Mouse (Mus musculus) embryonic facial prominence, embryonic 14.5 days (tissue): ENCODE measurements at regions not wholly inside any gene's neighbourhood (a gene's known extent, or its start where the extent isn't known, plus 50 kb on each side); places are given as distances from the start of the nearest gene placed in this dataset.

Experiments used
- ATAC-seq: fragments of 200-750 bp; cut with Nextera tagmentation; 2 replicates; pipeline ENCODE4 v1.8.0; 2017; ENCODE audit warnings: low read depth, moderate number of reproducible peaks, moderate TSS enrichment
- DNase-seq: peaks from one replicate; pipeline ENCODE4 v3.0.0-alpha.2; 2015; ENCODE audit warnings: low spot score
- H3K27ac ChIP-seq: fragments of 300-500 bp; sonication (generic); replicated peaks from 2 replicates; pipeline ENCODE4 v1.5.1; 2014; ENCODE audit warnings: low read depth, mild to moderate bottlenecking, low read length, moderate library complexity
- H3K27me3 ChIP-seq: fragments of 300-500 bp; sonication (generic); replicated peaks from 2 replicates; pipeline ENCODE4 v1.6.1; 2014; ENCODE audit warnings: low read length; ENCODE audit not compliant: control insufficient read depth, insufficient read depth
- H3K36me3 ChIP-seq: fragments of 300-500 bp; sonication (generic); 2 replicates; pipeline ENCODE4 v1.6.1; 2014; ENCODE audit warnings: low read length, mixed read lengths; ENCODE audit not compliant: control insufficient read depth, insufficient read depth
- H3K4me1 ChIP-seq: fragments of 300-500 bp; sonication (generic); 2 replicates; pipeline ENCODE4 v1.6.1; 2014; ENCODE audit warnings: antibody characterized with exemption, low read length; ENCODE audit not compliant: control insufficient read depth, insufficient read depth
- H3K4me2 ChIP-seq: fragments of 300-500 bp; sonication (generic); 2 replicates; pipeline ENCODE4 v1.6.1; 2014; ENCODE audit warnings: low read depth, mild to moderate bottlenecking, low read length, moderate library complexity, mixed read lengths
- H3K4me3 ChIP-seq: fragments of 300-500 bp; sonication (generic); 2 replicates; pipeline ENCODE4 v1.5.1; 2014; ENCODE audit warnings: low read depth, mild to moderate bottlenecking, low read length
- H3K9ac ChIP-seq: fragments of 300-500 bp; sonication (generic); 2 replicates; pipeline ENCODE4 v1.6.1; 2014; ENCODE audit warnings: low read depth, mild to moderate bottlenecking, low read length, moderate library complexity, mixed read lengths
- H3K9me3 ChIP-seq: fragments of 300-500 bp; sonication (generic); 2 replicates; pipeline ENCODE4 v1.6.1; 2016; ENCODE audit warnings: low read length; ENCODE audit not compliant: control insufficient read depth
- WGBS: fragments of 180-500 bp; shearing (Covaris S2); extraction: QIAGEN DNeasy Blood & Tissue Kit; methylation state at CpG from one replicate; pipeline ENCODE4 v1.1.7; 2014; 5-methylcytosine and 5-hydroxymethylcytosine counted together

- Histone ChIP-seq H3K36me3 (no peaks in the 10 kb centered on the region), H3K4me3 (no peak overlapping the region), H3K27ac (no peak overlapping the region), H3K9ac (no peak overlapping the region), H3K4me2 (no peak overlapping the region), H3K27me3 (no peaks in the 10 kb centered on the region), H3K9me3 (no peaks in the 10 kb centered on the region), H3K4me1 (no peaks in the 10 kb centered on the region)
- ATAC-seq = no peak
- DNase-seq = no peak
- WGBS = 55% methylated on average over 5 of the region's 5 CpGs
Observed at GRCm38 (mm10) chr6:93623541-93623940, 660.2 kb downstream of the Magi1 start.

- Histone ChIP-seq H3K27ac (no peak overlapping the region), H3K36me3 (no peaks in the 10 kb centered on the region), H3K4me1 (no peaks in the 10 kb centered on the region), H3K9me3 (no peaks in the 10 kb centered on the region), H3K4me2 (no peak overlapping the region), H3K4me3 (no peak overlapping the region), H3K9ac (no peak overlapping the region), H3K27me3 (no peaks in the 10 kb centered on the region)
- no peak for ATAC-seq
- DNase-seq = no peak
Observed at GRCm38 (mm10) chr6:93616926-93617325, 666.8 kb downstream of the Magi1 start.

- H3K27ac ChIP-seq = no peak overlapping the region
- no peak overlapping the region for H3K4me2 ChIP-seq
- H3K4me1 ChIP-seq = 0 out of 2 replicates have a peak, but pooled peaks cover 3% of the 10 kb centered on the region
- H3K27me3 ChIP-seq = no peaks in the 10 kb centered on the region
- no peaks in the 10 kb centered on the region for H3K9me3 ChIP-seq
- DNase-seq = no peak
- H3K36me3 ChIP-seq = no peaks in the 10 kb centered on the region
- WGBS = 87% methylated on average over 2 of the region's 2 CpGs
- no peak overlapping the region for H3K4me3 ChIP-seq
- no peak for ATAC-seq
- H3K9ac ChIP-seq = no peak overlapping the region
Observed at GRCm38 (mm10) chr6:93600376-93600775, 657.1 kb upstream of the Adamts9 start.

- Histone ChIP-seq H3K9ac (no peak overlapping the region), H3K36me3 (no peaks in the 10 kb centered on the region), H3K4me3 (no peak overlapping the region), H3K9me3 (0 out of 2 replicates have a peak, but pooled peaks cover 3% of the 10 kb centered on the region), H3K4me1 (0 out of 2 replicates have a peak, but pooled peaks cover 3% of the 10 kb centered on the region), H3K27ac (no peak overlapping the region), H3K4me2 (no peak overlapping the region), H3K27me3 (no peaks in the 10 kb centered on the region)
- ATAC-seq = no peak
- DNase-seq = no peak
- 50% methylated on average over 3 of the region's 3 CpGs for WGBS
Observed at GRCm38 (mm10) chr6:93599371-93599770, 656.1 kb upstream of the Adamts9 start.

GRCm38 (mm10) chr6:93589935-93590334 lies 646.6 kb upstream of the Adamts9 start:
- Histone ChIP-seq H3K4me2 (no peak overlapping the region), H3K27me3 (no peaks in the 10 kb centered on the region), H3K27ac (no peak overlapping the region), H3K36me3 (no peaks in the 10 kb centered on the region), H3K9ac (no peak overlapping the region), H3K4me1 (no peaks in the 10 kb centered on the region), H3K4me3 (no peak overlapping the region), H3K9me3 (0 out of 2 replicates have a peak, but pooled peaks cover 3% of the 10 kb centered on the region)
- DNase-seq = no peak
- no peak for ATAC-seq
- 83% methylated on average over 2 of the region's 2 CpGs for WGBS

- no peak overlapping the region for H3K9ac ChIP-seq
- no peaks in the 10 kb centered on the region for H3K27me3 ChIP-seq
- no peak overlapping the region for H3K4me3 ChIP-seq
- no peaks in the 10 kb centered on the region for H3K36me3 ChIP-seq
- H3K9me3 ChIP-seq = no peaks in the 10 kb centered on the region
- H3K4me2 ChIP-seq = no peak overlapping the region
- 79% methylated on average over 2 of the region's 2 CpGs for whole genome bisulfite sequencing
- H3K27ac ChIP-seq = no peak overlapping the region
- DNase-seq (peak; percentile 76), ATAC-seq (no peak)
- no peaks in the 10 kb centered on the region for H3K4me1 ChIP-seq
Observed at GRCm38 (mm10) chr6:93586871-93587270, 643.6 kb upstream of the Adamts9 start.

- Histone ChIP-seq H3K4me1 (no peaks in the 10 kb centered on the region), H3K9ac (no peak overlapping the region), H3K4me2 (no peak overlapping the region), H3K27ac (no peak overlapping the region), H3K36me3 (no peaks in the 10 kb centered on the region), H3K9me3 (no peaks in the 10 kb centered on the region), H3K27me3 (no peaks in the 10 kb centered on the region), H3K4me3 (no peak overlapping the region)
- no peak for DNase-seq
- 87% methylated on average over 7 of the region's 7 CpGs for WGBS
- ATAC-seq = no peak
Observed at GRCm38 (mm10) chr6:93581141-93581540, 637.8 kb upstream of the Adamts9 start.

GRCm38 (mm10) chr6:93580716-93581115 lies 637.4 kb upstream of the Adamts9 start:
- 80% methylated on average over 6 of the region's 6 CpGs for WGBS
- Histone ChIP-seq H3K36me3 (no peaks in the 10 kb centered on the region), H3K27me3 (no peaks in the 10 kb centered on the region), H3K4me1 (no peaks in the 10 kb centered on the region), H3K4me2 (no peak overlapping the region), H3K9me3 (no peaks in the 10 kb centered on the region), H3K4me3 (no peak overlapping the region), H3K9ac (no peak overlapping the region), H3K27ac (no peak overlapping the region)
- DNase-seq (no peak), ATAC-seq (no peak)

GRCm38 (mm10) chr6:93575249-93575648 lies 632.0 kb upstream of the Adamts9 start:
- H3K9ac ChIP-seq = no peak overlapping the region
- no peak overlapping the region for H3K4me2 ChIP-seq
- DNase-seq (no peak), ATAC-seq (no peak)
- H3K27me3 ChIP-seq = no peaks in the 10 kb centered on the region
- H3K27ac ChIP-seq = no peak overlapping the region
- WGBS = 69% methylated on average over 6 of the region's 6 CpGs
- H3K4me3 ChIP-seq = no peak overlapping the region
- H3K4me1 ChIP-seq = no peaks in the 10 kb centered on the region
- H3K36me3 ChIP-seq = no peaks in the 10 kb centered on the region
- H3K9me3 ChIP-seq = no peaks in the 10 kb centered on the region
